In the genomic region with DNA sequence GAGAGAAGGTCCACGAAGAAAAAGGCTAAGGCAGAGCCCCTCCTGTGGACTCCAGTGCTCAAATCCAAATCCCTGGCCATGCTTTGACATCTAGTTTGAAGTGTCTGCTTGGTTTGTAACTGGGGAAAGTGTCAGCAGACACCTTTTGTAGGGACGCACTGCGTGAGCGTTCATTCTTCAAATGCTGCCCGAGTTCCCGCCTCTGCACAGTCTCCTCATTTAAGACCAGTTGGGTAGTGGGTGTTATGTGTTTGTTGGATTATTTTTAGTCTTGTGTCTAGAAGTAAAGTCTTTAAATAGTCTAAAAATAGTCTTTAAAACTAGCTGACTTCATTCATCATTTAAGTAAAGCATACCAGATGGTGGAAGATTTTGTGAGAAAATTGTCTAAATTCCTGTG, we compare ENCODE assay signal across 20 mouse cellular contexts.
A peak's percentile ranks its signal among the peaks of the same experiment; 100 is the strongest.
DNase-seq lines count a peak whose midpoint lies in the region; ATAC-seq lines count a peak whose summit lies in the region.
"Had no signal": no experiment of that assay in that cellular context is flagged by ENCODE, and none has a peak within 500 bp of the region (broad histone marks: within the 10 kb centered on the region; RNA-seq: fewer than 3 reads in every experiment).

No protein-coding gene starts in this region.

- no peak for DNase-seq in frontal cortex, postnatal 25 days (ENCODE audit: low spot score in 2 of 2)
- DNase-seq in layer of hippocampus, adult 11-12 months (ENCODE audit: low spot score), result peak; percentile 24
- no peak for DNase-seq in layer of hippocampus, postnatal 25 days (ENCODE audit: extremely low spot score in 1 of 2, low spot score in 1 of 2)
- DNase-seq in left cerebral cortex, adult 9 months (ENCODE audit: low spot score in 2 of 2), result peak; percentile 23 to 67
- peak; percentile 37 for DNase-seq in right cerebral cortex, postnatal 14 days
- DNase-seq in retina, postnatal 1 day, result no peak
- DNase-seq in yolk sac, embryonic 10.5 days (ENCODE audit: low spot score), result no peak
- DNase-seq: adrenal gland, adult 8-10 months; cerebellum, adult 2 months; gastrocnemius, postnatal 36 days; kidney, postnatal 10 days; liver, embryonic 13.5 days; lung, adult 2 months; lung, postnatal 14 days; spleen, adult 18-20 months; thymus, postnatal 14 days had no signal

- ATAC-seq in frontal cortex, adult (ENCODE audit: low TSS enrichment), result peak; percentile 66
- ATAC-seq: activated CD4-positive, CD25-positive, alpha-beta regulatory T cell, adult 4 months; forebrain, embryonic 16.5 days; intestine, embryonic 15.5 days had no signal

Comparison
In these comparisons a context has a peak if more than half of its experiments do, and no peak if none do; other contexts are left out.
1. DNase-seq: peak in layer of hippocampus, adult 11-12 months (single experiment), left cerebral cortex, adult 9 months (2 of 2) and right cerebral cortex, postnatal 14 days (single experiment); none in frontal cortex, postnatal 25 days (0 of 2), layer of hippocampus, postnatal 25 days (0 of 2), retina, postnatal 1 day (single experiment) and yolk sac, embryonic 10.5 days (single experiment).